Mouse (Mus musculus) olfactory bulb, adult 2 months (tissue): Measurements from ENCODE around the gene Foxn1.

Experiments
- CTCF ChIP-seq: fragments of 200-500 bp; IDR thresholded peaks from 2 replicates; pipeline ENCODE4 v1.5.1; 2012; ENCODE audit warnings: low read depth, mild to moderate bottlenecking, low read length, moderate library complexity; ENCODE audit not compliant: insufficient read depth
- POLR2A ChIP-seq: fragments of 200-500 bp; IDR thresholded peaks from 2 replicates; pipeline ENCODE4 v1.6.1; 2012; ENCODE audit warnings: mild to moderate bottlenecking, low read depth, low read length, moderate library complexity; ENCODE audit not compliant: insufficient read depth

- no peak for TF ChIP-seq CTCF
- no peak for TF ChIP-seq POLR2A
These were observed 62.2 kb downstream of the Foxn1 start for GRCm38 (mm10) chr11:78324000-78324785.
